Mouse (Mus musculus): Measurements from ENCODE around the gene Mylk3.

DNA sequence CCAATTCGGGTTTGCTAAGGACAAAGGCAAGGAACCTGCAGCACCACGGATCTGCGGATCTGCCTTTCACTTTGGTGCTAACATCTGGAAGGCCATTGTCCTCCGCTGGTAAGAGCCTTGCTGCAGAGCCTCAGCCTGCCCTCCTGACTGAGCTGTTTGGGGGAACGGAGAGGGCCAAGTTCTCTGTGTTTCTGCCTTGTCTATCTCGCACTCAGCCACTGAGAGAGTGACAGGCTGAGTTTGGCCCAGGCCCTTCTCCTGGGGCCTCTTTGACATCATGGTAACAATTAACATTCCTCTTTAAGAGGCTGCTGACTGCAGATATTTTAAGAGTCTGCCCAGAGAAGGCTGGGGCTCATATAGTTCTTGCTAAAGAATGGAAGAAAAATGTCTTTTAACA lies 21.0 kb downstream of the Mylk3 start:
- TF ChIP-seq MAFK (IDR thresholded peaks at IDR 0.05; ENCODE audit: insufficient read depth, low read depth, low read length) (no peak), ZNF384 (IDR thresholded peaks at IDR 0.05; ENCODE audit: low read depth, low read length) (no peak)
